Mouse (Mus musculus) midbrain, embryonic 16.5 days (tissue): ENCODE results near the gene Rest. TPM values are rescaled to one million over a fixed set of nuclear protein-coding genes. Genes with fewer than 3 reads are reported as not detected.

Experiments used
- ATAC-seq: fragments of 200-750 bp; cut with Nextera tagmentation; 2 replicates; pipeline ENCODE4 v1.8.0; 2017; ENCODE audit warnings: moderate TSS enrichment
- H3K27ac ChIP-seq: fragments of 300-500 bp; sonication (generic); 2 replicates; pipeline ENCODE4 v1.5.1; 2014; ENCODE audit warnings: mild to moderate bottlenecking, low read length, mixed read lengths
- H3K27me3 ChIP-seq: fragments of 300-500 bp; sonication (generic); 2 replicates; pipeline ENCODE4 v1.6.1; 2014; ENCODE audit warnings: low read depth, low read length, mixed read lengths; ENCODE audit not compliant: control insufficient read depth, insufficient read depth
- H3K36me3 ChIP-seq: fragments of 300-500 bp; sonication (generic); 2 replicates; pipeline ENCODE4 v1.6.1; 2014; ENCODE audit warnings: mild to moderate bottlenecking, low read length, moderate library complexity, mixed read lengths; ENCODE audit not compliant: control insufficient read depth, insufficient read depth
- H3K4me1 ChIP-seq: fragments of 300-500 bp; sonication (generic); 2 replicates; pipeline ENCODE4 v1.6.1; 2014; ENCODE audit warnings: mild to moderate bottlenecking, low read length, mixed read lengths; ENCODE audit not compliant: control insufficient read depth, insufficient read depth
- H3K4me2 ChIP-seq: fragments of 300-500 bp; sonication (generic); 2 replicates; pipeline ENCODE4 v1.6.1; 2014; ENCODE audit warnings: mild to moderate bottlenecking, low read length, mixed read lengths
- H3K4me3 ChIP-seq: fragments of 300-500 bp; sonication (generic); 2 replicates; pipeline ENCODE4 v1.5.1; 2014; ENCODE audit warnings: low read depth, mild to moderate bottlenecking, low read length, moderate library complexity, mixed read lengths
- H3K9ac ChIP-seq: fragments of 300-500 bp; sonication (generic); 2 replicates; pipeline ENCODE4 v1.6.1; 2014; ENCODE audit warnings: low read depth, low read length, mixed read lengths
- H3K9me3 ChIP-seq: fragments of 300-500 bp; sonication (generic); replicated peaks from 2 replicates; pipeline ENCODE4 v1.6.1; 2014; ENCODE audit warnings: mild to moderate bottlenecking, low read length, mixed read lengths; ENCODE audit not compliant: control insufficient read depth, poor library complexity, severe bottlenecking
- WGBS: fragments of 180-500 bp; shearing (Covaris S2); extraction: QIAGEN DNeasy Blood & Tissue Kit; methylation state at CpG from one replicate; pipeline ENCODE4 v1.1.7; 2014; 5-methylcytosine and 5-hydroxymethylcytosine counted together
- polyA plus RNA-seq: library from polyadenylated mRNA; unstranded; fragments of >200 nt; fragmentation: Nextera tagmentation; extraction: Ambion mirVana; gene quantifications from 2 replicates; pipeline ENCODE4 v1.2.1, GENCODE M21; 2015

The Rest gene
- polyA plus RNA-seq, 1 experiment from 2014 or later = 4.9 TPM

DNA sequence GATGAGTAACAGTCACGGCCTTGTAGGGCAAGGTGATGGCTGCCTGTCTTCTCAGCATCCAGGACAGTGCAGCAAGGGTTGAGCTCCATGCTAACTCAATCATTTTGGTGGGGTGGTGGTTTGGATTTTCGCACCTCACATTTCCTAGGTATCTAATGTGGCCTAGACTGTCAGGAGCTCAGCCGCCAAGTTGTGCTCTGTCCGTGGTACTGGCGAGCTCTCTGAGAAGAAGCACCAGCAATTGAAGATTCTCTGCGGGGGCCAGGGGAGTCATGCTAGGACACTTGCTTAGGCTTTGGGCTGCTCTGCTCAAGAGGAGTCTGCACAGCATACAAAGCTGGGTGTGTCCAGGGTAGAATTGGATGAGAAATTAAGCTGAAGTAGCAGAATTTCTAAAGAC is 22.6 kb downstream of the Rest start:
- no peak overlapping the region for H3K9ac ChIP-seq
- H3K9me3 ChIP-seq = no peaks in the 10 kb centered on the region
- H3K27me3 ChIP-seq = no peaks in the 10 kb centered on the region
- peaks cover 10% of the 10 kb centered on the region for H3K36me3 ChIP-seq
- no peak overlapping the region for H3K27ac ChIP-seq
- H3K4me2 ChIP-seq = no peak overlapping the region
- no peak for ATAC-seq
- no peak overlapping the region for H3K4me3 ChIP-seq
- 90% methylated on average over 6 of the region's 6 CpGs for WGBS
- H3K4me1 ChIP-seq = no peaks in the 10 kb centered on the region

DNA sequence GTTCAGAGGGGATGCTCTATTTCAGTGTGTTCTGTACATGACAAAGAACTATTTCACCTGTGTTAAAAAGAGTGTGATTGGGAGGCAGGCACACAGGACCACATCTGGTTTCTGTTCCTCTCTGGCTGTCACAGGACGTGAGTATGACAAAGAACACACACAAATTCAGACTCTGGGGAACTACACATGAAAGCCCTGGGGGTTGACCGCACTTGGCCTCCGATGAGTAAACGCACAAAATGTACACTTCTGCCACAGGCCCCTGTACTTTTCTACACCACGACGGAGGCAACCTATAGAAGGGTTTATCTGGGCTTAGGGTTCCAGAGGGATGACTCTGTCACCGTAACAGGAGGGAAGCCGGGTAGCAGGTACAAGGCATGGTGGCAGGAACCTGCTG is 24.4 kb downstream of the Rest start:
- WGBS = 93% methylated on average over 8 of the region's 8 CpGs
- Histone ChIP-seq H3K9ac (no peak overlapping the region), H3K36me3 (peaks cover 22% of the 10 kb centered on the region), H3K4me3 (no peak overlapping the region), H3K27me3 (no peaks in the 10 kb centered on the region), H3K4me1 (no peaks in the 10 kb centered on the region), H3K4me2 (no peak overlapping the region), H3K27ac (no peak overlapping the region), H3K9me3 (no peaks in the 10 kb centered on the region)
- no peak for ATAC-seq

DNA sequence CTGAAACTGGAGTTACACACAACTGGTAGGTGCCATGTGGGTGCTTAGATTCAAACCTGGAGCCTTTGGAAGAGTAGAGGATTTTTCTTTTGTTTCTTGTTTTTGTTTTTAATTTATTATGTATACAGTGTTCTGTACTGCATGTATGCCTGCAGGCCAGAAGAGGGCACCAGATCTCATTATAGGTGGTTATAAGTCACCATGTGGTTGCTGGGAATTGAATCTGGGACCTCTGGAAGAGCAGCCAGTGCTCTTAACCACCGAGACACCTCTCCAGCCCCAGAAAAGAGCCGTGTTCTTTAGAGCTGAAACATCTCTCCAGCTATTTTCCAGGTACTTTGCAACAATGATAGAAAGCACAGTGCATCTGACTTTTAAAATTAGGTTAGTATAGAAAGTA is 25.3 kb downstream of the Rest start:
- ATAC-seq = no peak
- Histone ChIP-seq H3K27me3 (no peaks in the 10 kb centered on the region), H3K9ac (no peak overlapping the region), H3K27ac (no peak overlapping the region), H3K9me3 (no peaks in the 10 kb centered on the region), H3K36me3 (peaks cover 24% of the 10 kb centered on the region), H3K4me1 (no peaks in the 10 kb centered on the region), H3K4me2 (no peak overlapping the region), H3K4me3 (no peak overlapping the region)
- 96% methylated on average over 2 of the region's 2 CpGs for WGBS

DNA sequence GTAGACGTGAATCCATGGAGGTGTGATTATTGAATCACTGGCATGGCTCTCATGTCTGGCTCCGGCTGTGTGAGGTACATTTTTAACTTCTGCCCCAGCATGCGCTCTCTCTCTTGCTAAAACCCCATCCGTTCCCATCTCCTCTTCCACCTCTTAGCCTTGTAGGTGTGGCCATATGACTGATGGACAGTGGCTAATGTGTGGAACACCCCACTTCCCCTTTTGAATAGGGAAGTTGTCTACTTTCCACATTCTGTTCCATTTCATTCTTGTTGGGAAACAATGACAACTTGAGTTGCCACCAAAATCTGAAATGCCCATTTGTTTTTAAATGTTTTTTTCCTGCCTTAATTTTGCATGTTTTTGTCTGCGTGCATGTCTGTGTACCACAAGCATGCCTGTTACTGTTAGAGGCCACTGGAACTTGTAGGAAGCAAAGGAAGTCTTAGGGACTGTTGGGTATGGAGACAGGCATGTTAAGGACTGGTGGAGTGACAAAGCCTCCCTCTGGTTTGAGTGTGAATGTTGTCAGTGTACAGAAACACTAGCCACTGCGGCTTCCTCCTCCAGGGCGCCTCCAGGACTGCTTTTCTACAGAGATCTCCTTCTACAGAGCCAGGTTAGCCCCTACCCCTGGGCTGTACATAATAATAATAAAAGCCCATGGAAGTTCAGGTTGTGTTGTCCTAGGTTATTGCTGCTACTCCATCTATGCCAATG is 27.7 kb downstream of the Rest start:
- no peaks in the 10 kb centered on the region for H3K4me1 ChIP-seq
- H3K4me2 ChIP-seq = no peak overlapping the region
- 93% methylated on average over 7 of the region's 7 CpGs for WGBS
- no peaks in the 10 kb centered on the region for H3K27me3 ChIP-seq
- no peak for ATAC-seq
- peaks cover 32% of the 10 kb centered on the region for H3K36me3 ChIP-seq
- H3K4me3 ChIP-seq = no peak overlapping the region
- H3K9me3 ChIP-seq = no peaks in the 10 kb centered on the region
- no peak overlapping the region for H3K9ac ChIP-seq
- no peak overlapping the region for H3K27ac ChIP-seq

DNA sequence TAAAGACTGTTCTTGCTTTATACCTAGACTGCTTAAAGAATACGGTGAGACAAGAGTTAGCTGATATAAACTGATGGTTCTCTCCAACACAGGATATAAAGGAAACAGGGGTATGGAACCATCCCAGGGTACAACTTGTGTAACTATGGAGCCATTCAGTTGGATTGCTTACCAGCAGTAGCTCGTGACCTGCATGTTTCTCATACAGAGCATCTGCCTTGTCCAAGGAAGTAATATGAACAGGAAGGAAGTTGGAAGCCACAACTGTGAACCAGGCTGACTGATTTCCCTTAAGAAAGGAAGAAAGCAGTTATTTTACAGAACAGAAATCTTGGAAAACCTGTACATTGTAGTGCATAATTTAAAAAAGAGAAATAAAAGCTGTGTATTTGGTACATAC is 34.2 kb downstream of the Rest start:
- H3K27me3 ChIP-seq = no peaks in the 10 kb centered on the region
- ATAC-seq = no peak
- H3K4me3 ChIP-seq = no peak overlapping the region
- no peaks in the 10 kb centered on the region for H3K4me1 ChIP-seq
- H3K4me2 ChIP-seq = no peak overlapping the region
- H3K9ac ChIP-seq = no peak overlapping the region
- H3K36me3 ChIP-seq = peaks cover 26% of the 10 kb centered on the region
- H3K9me3 ChIP-seq = no peaks in the 10 kb centered on the region
- no peak overlapping the region for H3K27ac ChIP-seq
- 95% methylated on average over 2 of the region's 2 CpGs for WGBS

DNA sequence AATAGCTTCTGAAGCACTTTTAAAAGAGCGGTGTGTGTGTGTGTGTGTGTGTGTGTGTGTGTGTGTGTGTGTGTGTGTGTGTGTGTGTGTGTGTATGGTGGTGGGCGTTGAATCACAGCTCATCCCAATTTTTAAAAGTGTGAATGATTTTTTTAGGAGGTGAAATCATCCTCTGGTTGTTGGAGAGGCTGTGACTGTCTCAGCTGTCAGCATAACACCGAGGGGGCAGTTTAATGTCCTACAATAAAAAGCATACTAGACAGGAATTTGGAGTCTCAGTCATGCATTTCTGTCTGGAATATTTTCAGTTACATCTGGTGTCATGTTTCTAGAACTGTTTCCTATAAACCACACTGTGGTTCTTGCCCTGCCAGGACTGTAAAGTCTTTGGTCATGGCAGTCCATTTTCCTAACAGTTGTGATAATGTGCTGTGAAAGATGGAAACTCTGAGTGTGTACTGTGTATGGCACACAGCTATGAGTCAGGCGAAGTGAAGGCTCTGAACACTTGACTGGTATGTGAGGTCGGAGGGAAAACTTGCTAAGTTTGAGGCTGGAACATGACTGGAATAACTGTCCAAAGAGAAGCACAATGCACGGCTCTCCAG is 36.1 kb downstream of the Rest start:
- no peaks in the 10 kb centered on the region for H3K4me1 ChIP-seq
- H3K27ac ChIP-seq = no peak overlapping the region
- no peak overlapping the region for H3K9ac ChIP-seq
- H3K4me2 ChIP-seq = no peak overlapping the region
- 97% methylated on average over 6 of the region's 6 CpGs for WGBS
- no peaks in the 10 kb centered on the region for H3K27me3 ChIP-seq
- H3K4me3 ChIP-seq = no peak overlapping the region
- H3K9me3 ChIP-seq = no peaks in the 10 kb centered on the region
- ATAC-seq = no peak
- H3K36me3 ChIP-seq = peaks cover 30% of the 10 kb centered on the region

- no peaks in the 10 kb centered on the region for H3K9me3 ChIP-seq
- ATAC-seq = no peak
- peaks cover 11% of the 10 kb centered on the region; the same call in 1 of the 2 replicates for H3K36me3 ChIP-seq
- 78% methylated on average over 5 of the region's 5 CpGs for WGBS
- H3K4me2 ChIP-seq = peak overlapping the region; percentile 99
- peak overlapping the region; percentile 76 for H3K4me3 ChIP-seq
- H3K27ac ChIP-seq = no peak overlapping the region
- H3K4me1 ChIP-seq = peaks cover 22% of the 10 kb centered on the region
- no peaks in the 10 kb centered on the region for H3K27me3 ChIP-seq
- 0 out of 2 replicates have a peak overlapping the region, but pooled peaks have one; percentile 13 for H3K9ac ChIP-seq
Measured at GRCm38 (mm10) chr5:77307821-77308553, 42.7 kb downstream of the Rest start.

DNA sequence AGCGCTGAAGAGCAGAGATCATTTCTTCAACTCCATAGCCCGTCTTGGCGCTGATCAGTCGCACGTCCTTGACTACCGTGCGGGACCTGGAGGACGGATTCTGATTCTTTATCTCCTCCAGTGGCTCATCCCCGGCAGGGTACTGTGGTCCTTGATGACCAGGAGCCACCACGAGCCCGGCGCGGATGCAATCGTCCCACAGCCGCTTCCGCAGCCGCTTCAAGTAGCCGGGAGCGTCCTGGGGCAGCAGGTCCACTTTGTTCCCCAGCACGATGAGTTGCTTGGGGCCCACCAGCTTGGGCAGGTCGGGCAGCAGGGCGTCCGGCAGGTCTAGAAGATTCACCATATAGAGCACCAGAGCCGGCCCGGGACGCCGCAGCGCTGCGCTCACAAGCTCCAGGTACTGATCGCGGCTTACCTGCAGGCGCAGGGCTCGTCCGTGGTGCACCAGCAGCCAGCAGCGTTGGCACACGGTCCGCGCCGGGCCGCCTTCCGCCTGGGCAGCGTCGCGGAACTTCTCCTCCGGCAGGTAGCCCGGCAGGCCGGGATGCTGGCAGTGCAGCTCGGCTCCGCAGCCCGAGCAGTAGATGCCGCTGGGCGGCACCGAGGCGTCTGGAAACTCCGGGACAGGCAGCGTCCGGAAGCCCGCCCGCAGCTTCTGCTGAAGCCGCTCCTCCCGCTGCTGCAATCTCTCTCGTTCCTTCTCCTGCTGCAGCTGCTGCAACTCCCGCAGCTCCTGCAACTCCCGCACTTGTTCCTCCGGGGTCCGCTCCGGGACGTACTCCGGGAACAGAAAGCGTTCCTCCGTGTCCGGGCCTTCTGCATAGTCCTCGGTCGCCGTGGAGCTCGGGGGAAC is 44.0 kb downstream of the Rest start:
- Histone ChIP-seq H3K36me3 (peaks cover 11% of the 10 kb centered on the region; the same call in 1 of the 2 replicates), H3K4me2 (peak overlapping the region; percentile 99), H3K9ac (peak overlapping the region; percentile 82), H3K27me3 (no peaks in the 10 kb centered on the region), H3K27ac (peak overlapping the region; percentile 90), H3K4me1 (peaks cover 22% of the 10 kb centered on the region), H3K4me3 (peak overlapping the region; percentile 76), H3K9me3 (no peaks in the 10 kb centered on the region)
- WGBS = 0% methylated on average over 74 of the region's 76 CpGs
- peak; percentile 37 for ATAC-seq
